Mouse (Mus musculus) small intestine, adult 2 months (tissue): ENCODE data around the gene Krtap1-5.

Experiments
- CTCF ChIP-seq: fragments of 200-500 bp; IDR thresholded peaks from 2 replicates; pipeline ENCODE4 v1.5.1; 2012; ENCODE audit warnings: low read depth, mild to moderate bottlenecking, control low read depth, inconsistent platforms, low read length, moderate library complexity, mixed read lengths; ENCODE audit not compliant: insufficient replicate concordance, insufficient read length; ENCODE audit errors: extremely low read depth
- POLR2A ChIP-seq: fragments of 200-500 bp; IDR thresholded peaks from 2 replicates; pipeline ENCODE4 v1.6.1; 2012; ENCODE audit warnings: low read depth, mild to moderate bottlenecking, control low read depth, inconsistent platforms, low read length, moderate library complexity

GRCm38 (mm10) chr11:99573164-99573563, 7.7 kb downstream of the Krtap1-5 start:
- no peak for TF ChIP-seq CTCF
- TF ChIP-seq POLR2A: no peak
